Mouse (Mus musculus): Measurements from ENCODE around the gene Tent2.

- TF ChIP-seq CTCF (IDR thresholded peaks at IDR 0.05) (no peak), POLR2A (IDR thresholded peaks at IDR 0.05; ENCODE audit: insufficient read depth, low read depth, low read length) (no peak)
Measured at GRCm38 (mm10) chr13:93211741-93212140, 19.6 kb upstream of the Tent2 start.

Measured in heart, adult 2 months (tissue).